Mouse (Mus musculus) natural killer cell, adult 2 months (primary cell): ENCODE measurements around the gene Smg9.
A peak's percentile ranks its signal among the peaks of the same experiment; 100 is the strongest.

Experiments
- DNase-seq, 2 experiments: peaks; one replicate each; pipeline ENCODE4 v3.0.0; 2022; ENCODE audit warnings: low spot score in 2 of 2

The Smg9 gene

GRCm38 (mm10) chr7:24408186-24408585 lies 8.8 kb downstream of the Smg9 start:
- no peak for DNase-seq

GRCm38 (mm10) chr7:24410123-24410522 lies 10.7 kb downstream of the Smg9 start:
- DNase-seq, result no peak

GRCm38 (mm10) chr7:24410831-24411230 lies 11.4 kb downstream of the Smg9 start:
- DNase-seq, result no peak

GRCm38 (mm10) chr7:24413630-24414029 lies 14.2 kb downstream of the Smg9 start:
- DNase-seq, result peak; percentile 65 to 85

- no peak for DNase-seq
Measured at GRCm38 (mm10) chr7:24415261-24415660, 15.8 kb downstream of the Smg9 start.

- no peak for DNase-seq
Measured at GRCm38 (mm10) chr7:24419579-24419978, 20.2 kb downstream of the Smg9 start.

GRCm38 (mm10) chr7:24421648-24422047 lies 22.2 kb downstream of the Smg9 start:
- DNase-seq, result no peak

- no peak for DNase-seq
Measured at GRCm38 (mm10) chr7:24422251-24422650, 22.8 kb downstream of the Smg9 start.

GRCm38 (mm10) chr7:24423107-24423763 lies 23.8 kb downstream of the Smg9 start:
- DNase-seq, result no peak

GRCm38 (mm10) chr7:24423956-24424732 lies 24.7 kb downstream of the Smg9 start:
- no peak for DNase-seq

GRCm38 (mm10) chr7:24425919-24426318 lies 26.5 kb downstream of the Smg9 start:
- peak; percentile 56 to 65 for DNase-seq

- DNase-seq, result no peak
Measured at GRCm38 (mm10) chr7:24427168-24427567, 27.7 kb downstream of the Smg9 start.

- no peak for DNase-seq
Measured at GRCm38 (mm10) chr7:24428725-24429124, 29.3 kb downstream of the Smg9 start.

GRCm38 (mm10) chr7:24429413-24430112 lies 30.1 kb downstream of the Smg9 start:
- DNase-seq, result no peak

GRCm38 (mm10) chr7:24430551-24431345 lies 31.3 kb downstream of the Smg9 start:
- peak; percentile 28 to 35 for DNase-seq

- peak; percentile 22 to 35 for DNase-seq
Measured at GRCm38 (mm10) chr7:24431713-24432112, 32.3 kb downstream of the Smg9 start.

GRCm38 (mm10) chr7:24435305-24435704 lies 35.9 kb downstream of the Smg9 start:
- no peak for DNase-seq

- DNase-seq, result no peak
Measured at GRCm38 (mm10) chr7:24437981-24438380, 38.6 kb downstream of the Smg9 start.

- no peak for DNase-seq
Measured at GRCm38 (mm10) chr7:24439191-24439590, 39.8 kb downstream of the Smg9 start.

- no peak for DNase-seq
Measured at GRCm38 (mm10) chr7:24439891-24440290, 40.5 kb downstream of the Smg9 start.

- DNase-seq, result peak; percentile 64 to 85
Measured at GRCm38 (mm10) chr7:24441785-24442184, 42.4 kb downstream of the Smg9 start.

- DNase-seq, result peak in 1 of 2 experiments; percentile 82
Measured at GRCm38 (mm10) chr7:24442313-24442712, 42.9 kb downstream of the Smg9 start.
